Mouse (Mus musculus) bone marrow, adult 2 months (tissue): ENCODE measurements around the gene Tmsb15b2.

Experiments
- CTCF ChIP-seq: fragments of 200-500 bp; IDR thresholded peaks from 2 replicates; pipeline ENCODE4 v1.5.1; 2011; ENCODE audit warnings: low read length, control low read depth; ENCODE audit not compliant: control insufficient read depth, insufficient read depth
- POLR2A ChIP-seq: fragments of 200-500 bp; IDR thresholded peaks from 2 replicates; pipeline ENCODE4 v1.6.1; 2011; ENCODE audit warnings: low read depth, mild to moderate bottlenecking, control low read depth, low read length, borderline replicate concordance; ENCODE audit not compliant: control insufficient read depth

DNA sequence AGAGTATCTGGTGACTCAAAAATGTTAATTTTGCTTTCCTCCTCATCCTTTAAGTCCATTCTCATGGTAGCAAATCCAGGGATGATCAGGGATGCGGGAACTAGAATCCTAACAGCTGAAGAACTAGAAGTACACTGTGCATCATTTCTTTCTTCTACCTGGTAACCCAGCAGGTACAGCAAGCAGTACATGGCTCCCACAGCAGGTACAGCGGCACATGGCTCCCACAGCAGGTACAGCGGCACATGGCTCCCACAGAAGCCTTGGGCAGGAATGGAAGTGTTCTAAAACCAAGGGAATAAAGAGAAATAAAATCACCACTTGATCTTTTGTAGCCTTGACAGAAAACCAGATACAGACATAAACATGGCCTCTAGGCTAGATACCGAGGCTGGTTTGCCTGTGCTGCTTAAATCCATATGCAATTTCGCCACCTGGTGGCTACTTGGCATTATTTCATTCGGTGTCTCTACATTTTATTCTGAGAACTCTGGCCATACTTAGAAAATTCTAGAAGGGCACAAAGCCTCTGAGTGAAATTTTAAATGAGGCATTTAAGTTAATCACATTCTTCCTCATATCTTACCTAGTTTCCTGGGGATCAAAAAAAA lies 39.9 kb upstream of the Tmsb15b2 start:
- TF ChIP-seq POLR2A, result no peak
- TF ChIP-seq CTCF, result 0 out of 2 replicates have a peak, but pooled peaks have one; percentile 19
